Mouse (Mus musculus) liver, adult 2 months (tissue): ENCODE measurements at regions not wholly inside any gene's neighbourhood (a gene's known extent, or its start where the extent isn't known, plus 50 kb on each side); places are given as distances from the start of the nearest gene placed in this dataset.

Experiments used
- CTCF ChIP-seq: fragments of 200-500 bp; IDR thresholded peaks from 2 replicates; pipeline ENCODE4 v1.5.1; 2011; ENCODE audit warnings: low read depth, low read length, control low read depth
- POLR2A ChIP-seq: fragments of 200-500 bp; IDR thresholded peaks from 2 replicates; pipeline ENCODE4 v1.6.1; 2011; ENCODE audit warnings: low read length, control low read depth; ENCODE audit not compliant: insufficient read depth; ENCODE audit errors: extremely low read depth

DNA sequence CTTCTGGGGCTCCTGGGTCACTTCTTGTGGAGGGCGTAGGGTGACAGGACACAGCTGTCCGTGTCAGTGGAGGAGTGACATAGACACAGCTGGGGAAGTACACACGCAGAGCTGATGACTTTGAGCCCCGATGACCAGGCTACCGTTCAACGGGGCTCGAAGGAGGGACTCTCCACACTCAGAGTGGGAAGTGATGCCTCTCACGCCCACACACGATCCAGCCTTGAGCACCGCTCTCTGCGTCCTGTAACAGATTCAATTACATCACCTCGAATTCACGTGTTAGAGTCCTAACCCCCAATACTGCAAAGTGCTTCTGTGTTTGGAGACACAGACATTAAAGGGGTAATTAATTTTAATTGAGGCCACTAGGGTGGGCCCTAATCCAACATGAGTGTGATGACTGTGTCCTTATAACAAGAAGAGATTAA, 101.4 kb upstream of the Sdk2 start:
- TF ChIP-seq CTCF (no peak), POLR2A (no peak)
